Mouse (Mus musculus) c-Kit-negative CD71-positive TER-119-positive erythroid progenitor cells, embryonic 14.5 days (primary cell): ENCODE data around the gene Slc39a13.
"Not testable (repeated sequence)": the region's sequence is repeated elsewhere in the genome, so short reads cannot be mapped to it uniquely, and the experiment has no call there.

Experiments used
- DNase-seq: peaks from one replicate; pipeline ENCODE4 v3.0.0-alpha.2; 2013; ENCODE audit warnings: low read depth, low spot score

Gene Slc39a13

DNA sequence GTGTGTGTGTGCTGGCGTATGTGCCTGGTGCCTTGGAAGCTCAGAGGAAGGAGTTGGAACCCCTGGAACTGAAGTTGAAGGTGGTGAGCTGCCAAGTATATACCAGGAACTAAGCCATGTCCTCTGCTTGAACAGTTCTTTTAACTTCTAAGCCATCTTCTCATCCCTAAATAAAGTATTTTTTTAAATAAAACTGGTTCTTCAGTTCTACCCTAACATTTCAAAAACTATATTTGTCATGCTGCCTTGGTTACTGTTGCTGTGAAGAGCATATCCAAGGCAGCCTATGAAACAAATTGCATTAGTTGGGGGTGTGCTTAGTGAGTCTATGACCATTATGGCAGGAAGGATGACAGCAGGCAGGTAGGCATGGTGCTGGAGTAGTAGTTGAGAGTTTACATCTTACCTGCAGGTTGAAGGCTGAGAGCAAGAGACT lies 45.1 kb downstream of the Slc39a13 start:
- no peak for DNase-seq

- peak; percentile 36 for DNase-seq
Observed at GRCm38 (mm10) chr2:91023956-91024355, 46.3 kb downstream of the Slc39a13 start.

DNA sequence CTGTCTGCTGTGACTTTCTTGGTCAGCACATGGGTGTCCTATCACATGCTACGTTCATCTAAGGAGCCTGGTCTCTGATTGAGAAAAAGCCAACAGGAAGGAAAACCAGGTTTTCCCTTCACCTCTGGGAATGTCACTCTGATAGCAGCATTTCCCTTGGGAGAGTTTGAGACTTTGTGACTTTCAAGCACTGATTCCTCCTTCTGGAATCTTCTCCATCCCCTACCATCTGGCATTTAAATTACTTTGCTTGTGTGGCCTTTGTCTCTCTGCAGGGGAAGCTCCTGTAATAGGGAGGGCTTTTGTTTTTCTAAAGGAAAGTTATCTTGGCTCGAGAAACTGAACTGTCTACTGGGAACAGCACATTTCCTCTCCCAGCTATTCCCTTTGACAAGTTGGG lies 47.1 kb downstream of the Slc39a13 start:
- DNase-seq: no peak

DNA sequence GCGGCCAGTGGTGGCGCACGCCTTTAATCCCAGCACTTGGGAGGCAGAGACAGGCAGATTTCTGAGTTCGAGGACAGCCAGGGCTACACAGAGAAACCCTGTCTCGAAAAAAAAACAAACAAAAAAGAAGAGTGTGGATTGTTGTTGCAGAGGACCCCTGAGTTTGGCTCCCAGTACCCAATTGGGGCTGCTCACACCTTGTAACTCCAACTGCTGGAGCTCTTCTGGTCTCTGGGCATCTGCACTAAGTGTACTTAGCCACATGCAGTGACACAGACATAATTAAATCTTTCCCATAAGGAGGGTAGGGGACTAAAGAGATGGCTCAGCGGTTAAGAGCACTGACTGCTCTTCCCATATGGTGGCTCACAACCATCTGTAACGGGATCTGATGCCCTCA lies 48.0 kb downstream of the Slc39a13 start:
- not testable (repeated sequence) for DNase-seq

DNA sequence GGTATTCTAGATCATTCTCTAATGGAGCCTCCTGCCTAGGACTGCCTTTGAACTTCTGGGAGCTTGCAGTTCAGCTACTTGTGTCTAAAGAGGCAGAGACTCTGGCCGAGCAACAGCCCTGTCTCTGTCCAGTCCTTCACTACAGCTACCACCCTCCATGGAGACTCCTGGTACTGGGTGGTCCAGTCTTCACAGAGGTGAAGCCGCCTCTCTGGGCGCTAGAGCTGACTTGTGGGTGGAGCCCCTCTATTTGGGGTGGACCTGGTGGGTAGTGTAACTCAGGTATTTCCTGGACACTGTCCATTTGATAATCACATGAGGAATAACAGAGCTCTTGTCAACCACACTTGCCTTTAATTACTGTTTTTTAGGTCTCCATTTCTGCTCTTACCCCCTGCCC lies 50.3 kb downstream of the Slc39a13 start:
- no peak for DNase-seq

DNA sequence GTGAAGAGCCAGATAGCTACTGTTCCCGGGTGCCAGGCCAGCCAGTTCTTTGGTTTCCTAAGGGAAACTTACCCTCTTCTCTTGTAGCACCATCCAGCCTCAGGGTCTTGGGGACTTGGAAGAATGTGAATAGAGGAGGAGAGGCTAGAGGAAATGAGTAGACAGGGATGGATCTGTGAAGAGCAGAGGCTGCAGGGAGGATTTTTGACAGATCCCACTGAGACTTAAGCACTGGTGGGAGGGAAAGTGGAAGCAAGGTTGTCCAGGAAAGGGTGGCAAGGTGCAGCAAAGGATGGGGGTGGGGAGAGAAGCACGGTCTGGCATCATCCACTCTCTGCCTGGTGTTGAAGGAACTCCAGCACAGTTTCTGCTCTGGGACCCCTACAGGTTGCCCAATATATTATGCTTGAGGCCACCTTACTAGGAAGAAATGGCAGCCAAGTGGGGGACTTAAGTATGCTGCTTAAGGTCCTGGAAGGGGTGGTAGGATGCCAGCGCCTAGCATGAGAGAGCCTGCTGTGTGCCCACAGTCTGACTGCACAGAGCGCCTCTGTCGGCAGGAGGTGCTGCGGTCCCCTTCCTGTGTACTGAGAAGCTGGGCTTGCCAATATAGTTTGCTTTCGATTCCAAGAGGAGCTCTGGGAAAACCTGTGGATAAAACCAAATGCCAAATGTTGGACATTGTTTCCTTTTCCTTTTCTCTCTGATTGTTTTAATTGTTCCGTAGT lies 52.0 kb downstream of the Slc39a13 start:
- DNase-seq: no peak

- no peak for DNase-seq
Observed at GRCm38 (mm10) chr2:91015386-91015785, 54.8 kb downstream of the Slc39a13 start.

- DNase-seq: no peak
Observed at GRCm38 (mm10) chr2:91013881-91014280, 56.3 kb downstream of the Slc39a13 start.
